Mouse (Mus musculus) neural tube, embryonic 11.5 days (tissue): Measurements from ENCODE around the gene Mpig6b. TPM values are rescaled to one million over a fixed set of nuclear protein-coding genes. Genes with fewer than 3 reads are reported as not detected.

Experiments used
- ATAC-seq: fragments of 200-750 bp; cut with Nextera tagmentation; 2 replicates; pipeline ENCODE4 v1.8.0; 2017; ENCODE audit warnings: moderate number of reproducible peaks, mild to moderate bottlenecking, moderate TSS enrichment, moderate library complexity; ENCODE audit not compliant: insufficient read depth, low FRiP score, low TSS enrichment
- DNase-seq: peaks from one replicate; pipeline ENCODE4 v3.0.0-alpha.2; 2015; ENCODE audit warnings: low spot score
- H3K27ac ChIP-seq: fragments of 300-500 bp; sonication (generic); 2 replicates; pipeline ENCODE4 v1.5.1; 2014; ENCODE audit warnings: low read depth, mild to moderate bottlenecking, low read length
- H3K27me3 ChIP-seq: fragments of 300-500 bp; sonication (generic); 2 replicates; pipeline ENCODE4 v1.6.1; 2014; ENCODE audit warnings: mild to moderate bottlenecking, low read length, mixed read lengths; ENCODE audit not compliant: control insufficient read depth, insufficient read depth
- H3K36me3 ChIP-seq: fragments of 300-500 bp; sonication (generic); 2 replicates; pipeline ENCODE4 v1.6.1; 2014; ENCODE audit warnings: mild to moderate bottlenecking, low read length, moderate library complexity, mixed read lengths; ENCODE audit not compliant: control insufficient read depth, insufficient read depth
- H3K4me1 ChIP-seq: fragments of 300-500 bp; sonication (generic); 2 replicates; pipeline ENCODE4 v1.6.1; 2014; ENCODE audit warnings: low read length, mixed read lengths; ENCODE audit not compliant: control insufficient read depth, insufficient read depth
- H3K4me2 ChIP-seq: fragments of 300-500 bp; sonication (generic); 2 replicates; pipeline ENCODE4 v1.6.1; 2014; ENCODE audit warnings: low read depth, mild to moderate bottlenecking, moderate library complexity
- H3K4me3 ChIP-seq: fragments of 300-500 bp; sonication (generic); 2 replicates; pipeline ENCODE4 v1.5.1; 2014; ENCODE audit warnings: low read depth, low read length
- H3K9ac ChIP-seq: fragments of 300-500 bp; sonication (generic); 2 replicates; pipeline ENCODE4 v1.6.1; 2014; ENCODE audit warnings: mild to moderate bottlenecking, low read length
- H3K9me3 ChIP-seq: fragments of 300-500 bp; sonication (generic); 2 replicates; pipeline ENCODE4 v1.6.1; 2016; ENCODE audit warnings: low read length; ENCODE audit not compliant: control insufficient read depth
- WGBS: fragments of 180-500 bp; shearing (Covaris S2); extraction: QIAGEN DNeasy Blood & Tissue Kit; methylation state at CpG from one replicate; pipeline ENCODE4 v1.1.7; 2014; 5-methylcytosine and 5-hydroxymethylcytosine counted together
- polyA plus RNA-seq: library from polyadenylated mRNA; unstranded; fragments of >200 nt; fragmentation: Nextera tagmentation; extraction: Ambion mirVana; gene quantifications from 2 replicates; pipeline ENCODE4 v1.2.1, GENCODE M21; 2014

Gene Mpig6b
- polyA plus RNA-seq, 1 experiment from 2014 or later = 1.5 TPM

DNA sequence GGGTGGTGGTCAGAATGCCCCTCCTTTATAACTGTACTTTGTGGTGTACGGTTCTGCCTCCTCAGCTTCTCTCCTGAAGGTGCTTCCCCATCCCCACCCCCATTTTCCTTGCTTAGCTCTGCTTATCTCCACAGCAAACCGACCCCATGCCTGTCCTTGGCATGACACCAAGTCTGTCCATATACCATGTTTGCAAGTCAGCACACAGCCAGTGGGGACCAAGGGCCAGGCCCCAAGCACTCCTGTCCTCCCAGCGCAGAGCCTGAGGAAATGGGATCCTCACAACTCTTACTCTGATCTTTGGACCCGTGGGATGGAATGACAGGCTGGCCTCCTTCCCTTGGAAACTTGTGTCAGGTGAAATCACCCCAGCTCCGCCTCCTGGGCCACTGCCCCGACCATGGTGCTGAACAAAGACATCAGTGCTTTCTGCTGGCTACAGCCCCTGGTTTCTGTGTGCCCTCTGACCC lies 37.3 kb upstream of the Mpig6b start:
- no peaks in the 10 kb centered on the region for H3K27me3 ChIP-seq
- ATAC-seq (no peak), DNase-seq (no peak)
- H3K4me3 ChIP-seq = no peak overlapping the region
- no peaks in the 10 kb centered on the region for H3K4me1 ChIP-seq
- H3K4me2 ChIP-seq = no peak overlapping the region
- H3K27ac ChIP-seq = no peak overlapping the region
- WGBS = 71% methylated on average over 6 of the region's 6 CpGs
- no peaks in the 10 kb centered on the region for H3K9me3 ChIP-seq
- H3K36me3 ChIP-seq = peaks cover 15% of the 10 kb centered on the region
- H3K9ac ChIP-seq = 0 out of 2 replicates have a peak overlapping the region, but pooled peaks have one; percentile 4

DNA sequence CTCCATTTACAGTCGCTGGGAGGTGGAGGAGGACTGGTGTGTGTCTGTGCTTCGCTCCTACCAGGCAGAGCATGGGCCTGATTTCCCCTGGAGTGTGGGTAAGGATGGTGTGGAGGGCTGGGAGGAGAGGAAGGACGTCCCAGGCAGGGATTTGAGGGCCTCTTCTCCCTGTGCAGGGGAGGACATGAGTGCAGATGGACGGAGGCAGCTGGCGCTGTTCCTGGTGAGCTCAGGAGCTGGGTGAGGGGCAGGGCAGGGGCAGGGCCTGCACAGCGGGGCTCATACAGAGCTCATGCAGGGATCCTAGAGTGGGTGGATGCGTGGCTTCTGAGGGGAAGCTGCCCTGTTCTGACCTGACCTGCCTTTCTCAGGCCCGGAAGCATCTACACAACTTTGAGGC lies 36.3 kb upstream of the Mpig6b start:
- Histone ChIP-seq H3K4me3 (no peak overlapping the region), H3K27ac (no peak overlapping the region), H3K4me2 (no peak overlapping the region), H3K9me3 (no peaks in the 10 kb centered on the region), H3K4me1 (no peaks in the 10 kb centered on the region), H3K9ac (no peak overlapping the region), H3K36me3 (peaks cover 15% of the 10 kb centered on the region), H3K27me3 (no peaks in the 10 kb centered on the region)
- 82% methylated on average over 8 of the region's 8 CpGs for WGBS
- ATAC-seq = no peak
- DNase-seq = no peak

DNA sequence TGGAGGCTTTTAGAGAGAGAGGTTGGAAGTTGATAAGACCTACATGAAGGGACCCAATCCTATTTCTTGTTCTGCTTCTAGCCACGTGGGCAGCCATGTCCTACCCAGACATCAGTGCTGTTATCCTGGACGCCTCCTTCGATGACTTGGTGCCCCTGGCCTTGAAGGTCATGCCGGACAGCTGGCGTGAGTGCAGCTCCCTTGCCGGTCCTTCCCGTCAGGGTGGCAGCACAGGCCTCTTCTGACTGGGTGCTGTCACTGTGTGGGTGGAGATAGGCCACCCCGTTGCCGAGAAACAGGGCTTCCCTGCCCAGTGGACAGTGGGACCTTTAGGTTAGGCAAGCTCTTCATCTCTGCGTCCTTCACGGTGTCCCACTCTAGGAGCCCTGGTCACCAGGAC lies 35.2 kb upstream of the Mpig6b start:
- DNase-seq (no peak), ATAC-seq (no peak)
- no peaks in the 10 kb centered on the region for H3K9me3 ChIP-seq
- H3K9ac ChIP-seq = no peak overlapping the region
- no peaks in the 10 kb centered on the region for H3K27me3 ChIP-seq
- WGBS = 94% methylated on average over 11 of the region's 11 CpGs
- no peak overlapping the region for H3K27ac ChIP-seq
- peaks cover 20% of the 10 kb centered on the region for H3K36me3 ChIP-seq
- H3K4me3 ChIP-seq = no peak overlapping the region
- no peak overlapping the region for H3K4me2 ChIP-seq
- H3K4me1 ChIP-seq = no peaks in the 10 kb centered on the region

DNA sequence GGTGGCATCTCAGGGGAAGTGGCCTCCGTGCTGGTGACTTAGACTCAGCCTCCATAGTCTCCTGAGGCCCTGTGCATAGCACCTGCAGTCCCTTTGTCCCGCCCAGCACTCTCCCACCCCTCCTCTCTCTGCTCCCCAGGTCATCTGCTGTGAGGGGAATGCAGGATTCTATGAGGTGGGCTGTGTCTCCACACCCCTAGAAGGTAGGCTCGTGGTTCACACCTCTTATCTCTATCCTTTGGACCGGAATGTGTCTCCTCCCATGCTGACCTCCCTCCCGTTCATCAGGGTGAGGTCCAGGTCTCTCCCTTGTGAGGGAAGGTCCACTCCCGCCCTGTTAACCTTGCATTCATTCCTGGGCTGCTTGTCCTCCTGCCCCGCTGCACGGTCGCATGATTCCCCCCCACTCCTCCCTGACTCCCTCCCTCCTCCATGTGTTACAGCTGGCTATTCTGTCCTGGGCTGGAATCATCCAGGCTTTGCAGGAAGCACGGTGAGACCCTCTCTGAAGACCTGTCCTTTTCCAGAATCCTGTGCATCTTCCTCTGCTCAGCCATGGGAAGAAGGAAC lies 34.3 kb upstream of the Mpig6b start:
- ATAC-seq (no peak), DNase-seq (no peak)
- H3K4me1 ChIP-seq = no peaks in the 10 kb centered on the region
- 77% methylated on average over 10 of the region's 10 CpGs for WGBS
- H3K9me3 ChIP-seq = no peaks in the 10 kb centered on the region
- peaks cover 20% of the 10 kb centered on the region for H3K36me3 ChIP-seq
- H3K27ac ChIP-seq = no peak overlapping the region
- H3K27me3 ChIP-seq = no peaks in the 10 kb centered on the region
- no peak overlapping the region for H3K4me2 ChIP-seq
- no peak overlapping the region for H3K4me3 ChIP-seq
- H3K9ac ChIP-seq = no peak overlapping the region

DNA sequence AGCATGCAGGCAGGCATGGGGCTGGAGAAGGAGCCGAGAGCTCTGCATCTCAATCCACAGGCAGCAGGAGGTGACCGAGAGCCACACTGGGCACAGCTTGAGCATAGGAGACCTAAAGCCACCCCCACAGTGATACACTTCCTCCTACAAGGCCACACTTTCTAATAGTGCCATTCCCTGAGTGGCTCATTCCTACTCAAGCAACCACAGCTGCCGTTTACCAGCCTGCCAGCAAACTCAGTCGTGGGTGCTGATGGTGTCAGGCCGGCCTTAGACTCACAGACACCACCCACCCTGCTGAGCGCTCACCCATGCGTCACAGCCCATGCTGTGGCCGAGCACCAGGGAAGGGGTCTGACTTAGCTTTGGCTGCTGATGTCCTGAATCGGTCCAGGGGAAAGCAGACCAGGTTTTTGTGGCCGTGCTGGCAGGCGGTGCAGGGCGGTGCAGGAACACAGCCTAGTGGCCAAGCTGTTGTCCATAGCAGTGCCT lies 31.2 kb upstream of the Mpig6b start:
- no peak for DNase-seq
- no peak overlapping the region for H3K27ac ChIP-seq
- H3K4me1 ChIP-seq = no peaks in the 10 kb centered on the region
- H3K9ac ChIP-seq = no peak overlapping the region; the same call in 1 of the 2 replicates
- no peak overlapping the region for H3K4me3 ChIP-seq
- 88% methylated on average over 12 of the region's 12 CpGs for WGBS
- no peaks in the 10 kb centered on the region for H3K27me3 ChIP-seq
- H3K9me3 ChIP-seq = no peaks in the 10 kb centered on the region
- no peak for ATAC-seq
- no peak overlapping the region for H3K4me2 ChIP-seq
- peaks cover 20% of the 10 kb centered on the region for H3K36me3 ChIP-seq

DNA sequence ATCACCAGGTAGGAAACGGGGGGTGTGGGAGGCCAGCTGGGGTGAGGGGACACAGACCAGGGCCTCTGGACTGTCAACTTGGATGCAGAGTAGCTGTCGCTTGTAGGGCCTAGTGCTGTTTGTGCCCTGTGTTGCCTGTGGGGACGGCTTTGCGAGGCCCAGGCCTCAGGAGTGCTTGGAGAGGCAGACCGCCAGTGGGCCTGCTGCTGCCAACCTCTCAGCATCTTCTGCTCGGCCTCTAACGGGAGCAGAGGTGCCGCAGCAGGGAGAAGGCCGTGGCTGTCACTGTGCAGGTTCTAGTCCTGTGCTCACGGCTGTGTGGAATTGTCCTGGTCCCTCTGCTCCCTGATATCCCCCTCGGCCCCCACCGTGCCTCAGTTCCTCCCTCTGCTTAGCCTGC lies 30.6 kb upstream of the Mpig6b start:
- Histone ChIP-seq H3K4me3 (no peak overlapping the region), H3K4me1 (no peaks in the 10 kb centered on the region), H3K27ac (no peak overlapping the region), H3K9ac (no peak overlapping the region; the same call in 1 of the 2 replicates), H3K36me3 (peaks cover 16% of the 10 kb centered on the region), H3K4me2 (no peak overlapping the region), H3K9me3 (no peaks in the 10 kb centered on the region), H3K27me3 (no peaks in the 10 kb centered on the region)
- ATAC-seq (no peak), DNase-seq (no peak)
- WGBS = 86% methylated on average over 12 of the region's 12 CpGs

DNA sequence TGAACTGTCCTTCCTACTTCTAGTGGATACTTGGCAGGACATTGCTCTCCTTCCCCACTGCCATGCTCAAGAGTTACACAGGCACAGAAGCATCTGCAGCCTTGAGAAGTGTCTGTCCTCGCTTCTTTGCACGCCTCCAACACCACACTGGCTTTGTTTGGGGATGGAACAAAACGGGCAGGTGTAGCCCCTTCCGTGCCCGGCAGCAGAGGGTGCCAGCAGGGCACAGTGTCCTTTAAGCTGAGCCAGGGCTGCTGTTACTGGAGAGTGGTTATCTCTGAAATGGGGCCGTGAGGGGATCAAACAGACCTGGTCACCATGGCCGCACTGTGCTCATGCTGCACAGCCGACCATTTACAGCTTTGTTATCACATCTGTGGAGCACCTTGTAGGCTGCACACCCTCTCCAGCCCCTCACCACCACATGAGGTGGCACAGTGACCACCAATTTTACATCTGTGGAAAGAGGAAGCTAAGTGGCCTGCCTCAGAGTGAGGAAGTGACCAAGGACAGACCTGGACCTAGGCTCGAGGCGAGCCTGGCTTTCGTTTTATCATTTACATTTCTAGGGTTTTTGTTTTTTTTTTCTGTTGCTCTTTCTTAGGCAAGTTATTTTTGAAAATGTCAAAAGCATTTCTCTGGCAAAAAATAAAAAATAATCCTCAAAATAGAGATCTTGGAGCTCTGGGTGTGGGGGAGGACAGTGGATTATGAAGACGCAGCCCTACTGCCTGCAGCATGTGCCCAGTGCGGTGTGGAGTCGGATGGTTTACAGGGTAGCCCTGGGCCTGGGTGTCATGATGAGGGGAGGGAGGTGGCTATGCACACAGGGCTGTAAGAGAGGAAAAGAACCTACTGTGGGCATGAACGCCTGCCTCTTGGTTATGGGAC lies 28.7 kb upstream of the Mpig6b start:
- ATAC-seq (no peak), DNase-seq (no peak)
- no peaks in the 10 kb centered on the region for H3K9me3 ChIP-seq
- no peak overlapping the region for H3K4me3 ChIP-seq
- H3K27me3 ChIP-seq = no peaks in the 10 kb centered on the region
- 92% methylated on average over 15 of the region's 15 CpGs for WGBS
- no peak overlapping the region for H3K9ac ChIP-seq
- no peak overlapping the region for H3K27ac ChIP-seq
- H3K36me3 ChIP-seq = peaks cover 13% of the 10 kb centered on the region
- H3K4me2 ChIP-seq = no peak overlapping the region
- peaks cover 6% of the 10 kb centered on the region; the same call in 1 of the 2 replicates for H3K4me1 ChIP-seq

DNA sequence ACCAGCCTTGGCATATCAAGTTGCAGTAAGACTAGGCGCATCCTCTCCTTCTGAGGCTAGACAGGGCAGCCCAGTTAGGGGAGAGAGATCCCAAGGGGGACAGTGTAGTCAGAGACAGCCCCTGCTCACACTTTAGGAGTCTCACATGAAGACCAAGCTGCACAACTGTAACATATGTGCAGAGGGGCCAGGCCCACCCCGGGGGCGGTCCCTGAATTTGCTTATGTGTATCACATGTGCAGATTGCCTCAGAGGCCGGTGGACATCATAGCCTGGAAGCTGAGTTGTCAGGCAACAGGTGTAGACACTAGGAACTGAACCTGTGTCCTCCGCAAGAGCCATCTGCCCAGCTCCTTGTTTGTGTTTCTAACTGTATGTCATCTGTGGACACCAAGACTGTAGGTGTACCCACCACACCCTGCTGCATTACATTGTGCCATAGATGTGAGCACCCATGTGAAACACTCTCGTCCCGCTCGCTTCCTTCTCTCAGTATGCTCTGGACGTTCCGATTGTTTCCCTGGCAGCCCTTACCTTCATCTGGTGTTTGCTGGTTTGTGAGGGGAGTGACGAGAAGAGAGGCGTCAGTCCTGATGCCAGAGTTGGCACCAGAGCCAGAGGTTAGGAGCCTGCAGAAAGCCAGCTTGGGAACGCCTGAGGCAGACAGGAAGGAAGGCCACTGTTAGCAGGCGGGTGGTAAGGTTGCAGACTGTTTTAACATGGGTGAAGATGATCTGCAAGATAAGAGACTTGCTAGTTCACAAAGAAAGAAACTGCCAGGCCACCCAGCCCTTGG lies 26.6 kb upstream of the Mpig6b start:
- H3K27ac ChIP-seq = no peak overlapping the region
- DNase-seq (no peak), ATAC-seq (no peak)
- H3K27me3 ChIP-seq = no peaks in the 10 kb centered on the region
- H3K4me3 ChIP-seq = no peak overlapping the region
- H3K4me2 ChIP-seq = no peak overlapping the region
- H3K9ac ChIP-seq = no peak overlapping the region
- peaks cover 6% of the 10 kb centered on the region; the same call in 1 of the 2 replicates for H3K4me1 ChIP-seq
- peaks cover 11% of the 10 kb centered on the region for H3K36me3 ChIP-seq
- no peaks in the 10 kb centered on the region for H3K9me3 ChIP-seq
- 91% methylated on average over 14 of the region's 14 CpGs for WGBS
